Mouse (Mus musculus) monocyte, adult 2 months (primary cell): ENCODE data around the gene 9130213A22Rik.

Source experiments
- DNase-seq, 2 experiments: peaks; one replicate each; pipeline ENCODE4 v3.0.0; 2022; ENCODE audit warnings: low spot score in 2 of 2, low read depth in 1 of 2

Gene 9130213A22Rik

DNA sequence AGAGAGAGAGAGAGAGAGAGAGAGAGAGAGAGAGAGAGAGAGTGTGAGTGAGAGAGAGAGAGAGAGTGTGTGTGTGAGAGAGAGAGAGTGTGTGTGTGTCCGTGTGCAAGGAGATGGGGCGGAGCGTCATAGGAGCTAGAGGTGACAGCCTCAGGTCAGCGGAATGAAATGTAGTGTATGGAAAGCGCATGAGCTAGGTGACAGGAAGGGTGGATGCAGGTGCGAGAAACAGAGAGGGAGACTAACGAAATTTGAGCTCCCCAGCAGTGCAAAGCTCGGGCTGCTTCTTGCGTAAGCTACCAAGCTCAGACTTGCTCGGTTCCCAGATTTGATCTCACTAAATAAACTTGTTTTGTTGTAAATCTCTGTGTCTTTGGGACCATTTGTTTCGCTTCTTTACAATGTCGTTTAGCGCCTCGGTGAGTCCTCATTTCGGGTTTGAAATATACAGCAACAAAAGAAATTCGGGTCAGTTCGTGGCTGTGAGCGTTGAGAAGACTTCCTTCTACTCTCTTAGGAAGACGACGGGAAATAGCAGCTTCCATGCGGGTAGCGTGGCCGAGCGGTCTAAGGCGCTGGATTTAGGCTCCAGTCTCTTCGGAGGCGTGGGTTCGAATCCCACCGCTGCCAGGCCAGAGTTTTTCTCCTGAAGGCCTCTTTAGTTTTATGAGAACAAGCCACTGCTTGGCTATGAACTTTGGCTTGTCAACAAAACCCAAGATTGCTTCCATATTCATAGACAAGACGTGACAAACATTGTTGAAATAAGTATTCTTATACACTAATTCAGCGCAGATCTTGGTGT lies 1.5 kb upstream of the 9130213A22Rik start:
- DNase-seq: peak; percentile 61 to 79

DNA sequence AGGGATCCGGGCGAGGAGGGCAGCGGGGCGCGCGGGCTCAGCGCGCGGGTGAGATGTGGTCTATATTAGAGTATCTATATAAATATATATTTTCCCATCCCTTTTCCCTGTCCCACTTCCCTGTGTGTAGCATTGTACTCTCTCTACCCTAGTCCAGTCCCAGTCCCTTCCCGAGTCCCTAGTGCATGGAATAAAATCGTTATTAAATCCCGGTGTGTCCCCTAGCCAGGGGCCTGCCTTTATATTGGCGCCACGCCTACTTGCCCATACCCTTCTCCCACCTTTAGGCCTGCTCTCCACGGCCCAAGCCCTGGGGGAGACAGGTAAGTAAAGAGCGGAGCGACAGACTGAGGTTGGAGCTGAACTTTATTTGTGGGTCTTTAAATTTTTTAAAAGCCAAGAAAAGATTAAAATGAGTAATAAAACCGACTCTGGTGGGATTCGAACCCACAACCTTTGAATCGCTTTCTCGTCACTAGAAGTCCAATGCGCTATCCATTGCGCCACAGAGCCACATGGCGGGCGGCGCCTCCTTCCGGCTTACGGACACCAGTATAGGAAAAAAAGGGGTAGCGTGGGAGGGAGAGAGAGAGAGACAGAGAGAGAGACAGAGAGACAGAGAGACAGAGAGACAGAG lies 785 bp upstream of the 9130213A22Rik start:
- DNase-seq: peak; percentile 84 to 86

- DNase-seq: no peak
These were observed 551 bp downstream of the 9130213A22Rik start for GRCm38 (mm10) chr11:69121741-69122335.

GRCm38 (mm10) chr11:69121001-69121740 lies 1.2 kb downstream of the 9130213A22Rik start:
- DNase-seq: no peak

DNA sequence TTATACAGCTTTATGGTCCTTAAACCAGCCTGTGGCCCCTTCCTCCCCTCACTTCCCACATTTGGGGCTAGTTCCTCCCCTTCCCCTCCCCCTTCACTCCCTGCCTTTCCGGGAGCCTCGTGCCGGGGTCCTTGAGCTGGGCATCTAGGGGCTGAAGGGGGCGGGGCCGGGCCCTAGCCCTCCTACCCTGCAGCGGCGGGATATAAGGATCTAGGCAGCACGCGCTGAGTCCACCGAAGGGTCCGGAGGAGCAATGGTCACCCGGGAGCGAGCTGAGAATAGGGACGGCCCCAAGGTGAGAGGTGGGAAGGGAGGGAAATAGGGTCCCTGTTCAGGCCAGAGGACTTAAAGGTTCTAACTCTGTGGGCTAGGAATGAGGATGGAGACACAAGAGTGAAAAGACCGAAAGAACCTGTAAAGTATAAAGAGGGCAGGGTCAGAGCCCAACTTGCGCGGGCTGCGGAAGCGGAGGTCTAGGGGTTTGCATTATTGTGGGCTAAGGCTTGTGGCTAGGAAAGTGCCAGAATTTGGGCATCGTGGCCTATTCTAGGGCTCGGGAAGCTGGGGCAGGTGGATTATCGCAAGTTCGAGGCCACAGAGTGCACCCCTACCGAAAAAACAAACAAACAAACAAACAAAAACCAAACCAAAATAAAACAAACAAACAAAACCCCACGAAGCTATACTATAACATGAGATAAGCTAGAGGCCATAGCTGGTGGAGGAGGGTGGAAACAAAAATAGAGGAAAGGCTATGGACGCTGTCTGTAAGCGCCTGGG lies 2.0 kb downstream of the 9130213A22Rik start, which contains the start of gene Hes7:
TSS of gene Hes7 (plus strand) at position 184 of the 780 bp plus-strand sequence.
- no peak for DNase-seq

GRCm38 (mm10) chr11:69119446-69120155 lies 2.8 kb downstream of the 9130213A22Rik start:
- no peak for DNase-seq

DNA sequence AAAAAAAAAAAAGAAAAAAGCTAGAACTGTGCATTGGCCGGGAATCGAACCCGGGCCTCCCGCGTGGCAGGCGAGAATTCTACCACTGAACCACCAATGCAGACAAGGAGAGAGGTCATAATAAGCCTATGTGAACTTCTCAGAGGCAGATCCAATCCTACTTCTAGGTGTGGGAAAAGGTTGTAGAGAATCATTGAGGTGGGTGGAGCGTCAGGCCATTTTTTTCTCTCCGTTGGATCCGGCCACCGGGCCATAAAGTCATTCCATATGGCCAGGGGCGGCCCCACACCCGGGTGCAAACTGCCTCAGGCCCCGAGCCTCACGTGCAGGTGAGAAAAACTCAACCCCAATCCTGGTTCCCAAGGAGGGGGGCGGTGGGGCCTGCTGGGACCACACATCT lies 3.6 kb downstream of the 9130213A22Rik start:
- DNase-seq: peak in 1 of 2 experiments; percentile 79

DNA sequence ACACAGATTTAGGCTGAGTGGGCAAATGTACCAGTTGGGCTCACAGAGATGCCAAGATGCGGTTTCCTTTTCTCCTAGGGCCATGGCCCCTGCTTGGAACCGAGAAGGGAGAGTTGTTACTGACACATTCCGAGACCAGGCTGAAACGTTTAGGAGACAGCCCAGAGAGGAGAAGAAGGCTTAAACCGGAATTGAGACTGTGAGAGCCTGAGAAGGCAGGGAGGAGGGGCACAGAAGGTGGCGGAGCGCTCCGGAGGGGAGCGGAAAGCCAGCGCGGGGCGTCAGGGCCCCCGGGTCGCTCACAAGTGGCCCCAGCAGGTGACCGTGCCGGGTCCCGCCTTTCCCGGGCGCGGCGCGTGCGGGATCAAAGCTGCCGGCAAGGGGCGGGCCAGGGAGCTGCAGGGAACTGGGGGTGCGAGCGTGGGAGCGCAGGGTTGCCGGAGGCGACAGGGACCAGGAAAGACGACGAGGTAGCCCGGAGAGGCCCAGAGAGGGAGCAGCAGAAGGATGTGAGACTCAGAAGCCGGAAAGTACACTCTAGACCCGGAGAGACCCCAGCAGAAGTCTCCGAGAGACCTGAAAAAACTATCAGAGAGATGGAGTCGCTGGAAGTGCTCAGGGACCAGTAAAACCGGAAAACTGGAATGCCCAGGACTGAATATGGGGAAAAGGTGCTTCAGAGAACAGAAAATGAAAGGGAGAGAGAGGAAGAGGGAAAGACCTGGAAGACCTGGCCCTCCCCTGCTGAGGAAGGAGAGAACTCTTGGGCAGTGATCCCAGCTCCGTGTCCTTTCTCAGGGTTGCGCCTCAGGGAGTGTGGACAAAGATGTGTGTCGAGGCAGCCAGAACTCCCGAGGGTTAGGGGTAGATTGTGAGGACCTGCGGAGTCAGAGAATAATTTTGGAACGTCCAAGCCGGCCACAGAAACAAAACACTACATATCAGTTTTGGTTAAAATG lies 4.4 kb downstream of the 9130213A22Rik start:
- DNase-seq: peak in 1 of 2 experiments; percentile 50

- DNase-seq: no peak
These were observed 5.5 kb downstream of the 9130213A22Rik start for GRCm38 (mm10) chr11:69116843-69117242.

DNA sequence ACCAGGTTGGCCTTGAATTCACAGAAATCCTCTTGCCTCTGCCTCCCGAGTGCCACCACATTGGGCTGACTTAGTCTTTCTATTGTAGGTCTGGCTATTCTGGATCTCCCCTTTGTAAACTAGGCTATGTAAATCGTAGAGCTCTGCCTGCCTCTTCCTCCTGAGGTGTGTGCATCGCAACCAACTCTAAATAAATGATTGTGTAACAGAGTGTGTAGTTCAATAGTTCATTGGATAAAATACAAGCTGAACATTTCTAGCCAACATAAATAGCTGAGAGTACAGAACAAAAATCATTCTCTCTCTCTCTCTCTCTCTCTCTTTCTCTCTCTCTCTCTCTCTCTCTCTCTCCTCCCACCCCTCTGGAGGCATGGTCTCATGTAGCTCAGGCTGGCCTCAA lies 7.8 kb downstream of the 9130213A22Rik start:
- no peak for DNase-seq

- no peak for DNase-seq
These were observed 8.4 kb downstream of the 9130213A22Rik start for GRCm38 (mm10) chr11:69114018-69114417.

GRCm38 (mm10) chr11:69111865-69112264 lies 10.5 kb downstream of the 9130213A22Rik start:
- DNase-seq: no peak

DNA sequence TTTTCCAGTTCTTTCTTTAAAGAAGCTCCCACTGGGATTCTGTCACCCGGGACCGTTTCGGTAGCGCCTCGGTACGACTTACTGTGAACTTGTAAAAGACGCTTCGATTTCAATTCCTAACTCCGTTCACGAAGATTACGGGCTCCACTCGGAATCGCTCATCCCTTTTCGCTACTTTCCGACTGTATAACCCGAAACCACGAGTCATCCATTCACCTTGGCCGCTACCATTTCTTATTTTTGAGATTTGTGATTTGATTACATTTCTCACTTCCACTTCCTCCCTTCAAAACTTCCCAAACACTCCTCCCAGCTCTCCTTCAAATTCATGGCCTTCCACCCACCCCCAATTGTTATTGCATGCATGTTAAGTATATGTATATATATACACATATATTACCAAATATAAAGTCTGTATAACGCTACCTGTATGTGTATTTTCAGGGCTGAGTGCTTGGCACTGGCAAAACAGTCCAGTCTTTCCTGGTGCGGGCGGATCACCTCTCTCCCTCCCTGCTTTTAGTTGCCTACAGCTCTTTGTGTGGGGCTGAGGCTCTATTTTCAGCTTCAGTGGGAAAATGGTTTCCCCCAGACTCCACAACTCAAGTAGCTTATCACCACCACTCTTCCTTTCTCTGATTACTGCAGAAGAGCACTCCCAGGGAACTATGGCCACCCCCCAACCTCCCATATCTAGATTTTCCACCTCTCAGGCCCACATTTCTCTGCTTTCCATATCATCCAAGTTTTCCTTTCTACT lies 11.2 kb downstream of the 9130213A22Rik start:
- no peak for DNase-seq

DNA sequence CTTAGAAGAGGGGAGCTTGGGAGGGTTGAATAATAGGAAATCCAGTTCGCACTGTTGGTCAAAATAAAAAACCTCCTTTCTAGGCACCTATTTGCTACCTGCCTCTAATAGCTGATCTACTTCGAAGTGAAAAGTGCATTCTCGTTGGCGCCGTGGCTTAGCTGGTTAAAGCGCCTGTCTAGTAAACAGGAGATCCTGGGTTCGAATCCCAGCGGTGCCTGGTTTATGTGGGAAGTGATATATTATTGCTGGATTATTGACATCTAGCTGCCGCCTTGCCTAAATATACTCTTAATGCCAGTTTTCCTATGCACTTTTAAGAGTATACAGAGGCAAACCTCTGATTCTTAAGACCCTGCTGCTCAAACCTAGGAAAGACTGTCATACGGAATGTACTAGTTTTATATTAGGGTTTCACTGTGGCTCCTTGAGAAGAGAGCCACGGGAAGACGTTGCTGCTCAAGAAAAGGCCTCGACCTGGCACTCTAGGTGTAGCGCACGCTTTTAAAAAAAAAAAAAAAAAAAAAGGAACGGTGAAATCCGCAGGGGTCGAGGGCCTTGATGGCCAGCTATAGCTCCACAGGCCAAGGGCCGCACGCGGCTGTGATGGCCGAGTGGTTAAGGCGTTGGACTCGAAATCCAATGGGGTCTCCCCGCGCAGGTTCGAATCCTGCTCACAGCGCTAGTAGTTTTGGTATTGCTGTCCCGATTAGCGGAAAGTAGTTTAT lies 11.9 kb downstream of the 9130213A22Rik start:
- peak in 1 of 2 experiments; percentile 83 for DNase-seq

DNA sequence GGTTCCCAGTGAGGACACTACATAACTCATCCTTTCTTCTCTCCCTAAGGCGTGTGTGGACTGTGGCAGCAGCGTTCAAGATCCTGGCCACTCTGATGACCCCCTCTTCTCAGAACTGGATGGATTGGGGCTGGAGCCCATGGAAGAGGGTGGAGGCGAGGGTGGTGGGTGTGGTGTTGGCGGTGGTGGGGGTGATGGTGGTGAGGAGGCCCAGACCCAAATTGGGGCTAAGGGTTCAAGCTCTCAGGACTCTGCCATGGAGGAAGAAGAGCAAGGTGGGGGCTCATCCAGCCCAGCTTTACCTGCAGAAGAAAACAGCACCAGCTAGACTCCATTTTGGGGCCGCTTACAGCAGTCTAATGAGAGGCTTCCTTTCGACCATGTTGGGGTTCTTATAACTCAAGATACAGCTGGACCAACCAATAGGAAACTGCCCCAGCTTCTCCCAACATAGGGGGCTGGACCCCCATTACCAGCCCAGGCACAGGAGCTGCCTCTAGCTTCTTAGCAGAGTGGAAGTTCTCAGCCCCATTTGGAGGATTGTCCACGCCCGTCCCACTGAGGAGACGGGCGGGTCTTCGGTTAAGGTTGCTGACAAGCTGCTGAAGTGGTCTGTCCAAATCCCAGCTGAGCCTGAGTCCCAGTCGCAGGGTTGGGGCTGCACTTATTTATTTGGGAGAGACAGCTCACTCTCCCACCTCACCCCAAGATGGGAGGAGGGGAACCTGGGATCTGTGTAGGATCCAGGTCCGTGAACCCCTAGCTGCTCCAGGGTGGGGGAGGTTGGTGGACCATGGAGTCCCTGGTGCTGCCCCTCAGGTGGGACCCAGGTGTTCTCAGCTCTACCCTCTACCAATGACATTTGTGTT lies 13.1 kb downstream of the 9130213A22Rik start:
- no peak for DNase-seq

DNA sequence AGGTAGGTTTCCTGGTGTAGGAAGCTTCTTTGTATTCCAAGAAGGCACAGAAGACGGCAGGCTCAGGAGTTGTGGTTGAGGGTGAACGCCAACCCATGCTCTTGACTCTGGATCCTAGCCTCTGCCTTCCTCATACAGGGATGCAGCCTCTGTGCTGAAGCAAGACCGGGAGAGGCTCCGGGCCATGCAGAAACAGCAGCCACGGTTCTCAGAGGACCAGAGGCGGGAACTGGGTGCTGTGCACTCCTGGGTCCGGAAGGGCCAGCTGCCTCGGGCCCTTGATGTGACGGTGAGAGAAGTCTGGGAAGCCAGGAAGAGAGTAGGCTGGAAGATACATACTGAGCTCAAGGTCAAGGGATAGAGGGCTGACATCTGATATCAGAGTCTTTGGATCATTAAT lies 14.2 kb downstream of the 9130213A22Rik start:
- no peak for DNase-seq
